Mouse (Mus musculus) forebrain, embryonic 15.5 days (tissue): ENCODE data around the gene Ankrd22. TPM values are rescaled to one million over a fixed set of nuclear protein-coding genes. Genes with fewer than 3 reads are reported as not detected.

ENCODE experiments used
- ATAC-seq: fragments of 200-750 bp; cut with Nextera tagmentation; replicated peaks from 2 replicates; pipeline ENCODE4 v1.8.0; 2017; ENCODE audit warnings: mild to moderate bottlenecking, moderate TSS enrichment, moderate library complexity
- H3K27ac ChIP-seq: fragments of 300-500 bp; sonication (generic); replicated peaks from 2 replicates; pipeline ENCODE4 v1.5.1; 2015; ENCODE audit warnings: mild to moderate bottlenecking, inconsistent platforms
- H3K27me3 ChIP-seq: fragments of 300-500 bp; sonication (generic); 2 replicates; pipeline ENCODE4 v1.6.1; 2015; ENCODE audit warnings: inconsistent platforms
- H3K36me3 ChIP-seq: fragments of 300-500 bp; sonication (generic); 2 replicates; pipeline ENCODE4 v1.6.1; 2015; ENCODE audit warnings: mild to moderate bottlenecking, inconsistent platforms
- H3K4me1 ChIP-seq: fragments of 300-500 bp; sonication (generic); 2 replicates; pipeline ENCODE4 v1.6.1; 2015; ENCODE audit warnings: inconsistent platforms
- H3K4me2 ChIP-seq: fragments of 300-500 bp; sonication (generic); replicated peaks from 2 replicates; pipeline ENCODE4 v1.6.1; 2015; ENCODE audit warnings: mild to moderate bottlenecking, inconsistent platforms
- H3K4me3 ChIP-seq: fragments of 300-500 bp; sonication (generic); 2 replicates; pipeline ENCODE4 v1.5.1; 2015; ENCODE audit warnings: mild to moderate bottlenecking, inconsistent platforms
- H3K9ac ChIP-seq: fragments of 300-500 bp; sonication (generic); replicated peaks from 2 replicates; pipeline ENCODE4 v1.6.1; 2015; ENCODE audit warnings: mild to moderate bottlenecking, inconsistent platforms
- H3K9me3 ChIP-seq: fragments of 300-500 bp; sonication (generic); 2 replicates; pipeline ENCODE4 v1.6.1; 2016; ENCODE audit warnings: inconsistent platforms
- WGBS: fragments of 180-500 bp; shearing (Covaris S2); methylation state at CpG from one replicate; pipeline ENCODE4 v1.1.7; 2015; ENCODE audit warnings: mixed read lengths; 5-methylcytosine and 5-hydroxymethylcytosine counted together
- polyA plus RNA-seq: library from polyadenylated mRNA; unstranded; fragments of >200 nt; fragmentation: Nextera tagmentation; extraction: Ambion mirVana; gene quantifications from 2 replicates; pipeline ENCODE4 v1.2.1, GENCODE M21; 2015

The Ankrd22 gene
- polyA plus RNA-seq, 1 experiment from 2014 or later, result not detected

DNA sequence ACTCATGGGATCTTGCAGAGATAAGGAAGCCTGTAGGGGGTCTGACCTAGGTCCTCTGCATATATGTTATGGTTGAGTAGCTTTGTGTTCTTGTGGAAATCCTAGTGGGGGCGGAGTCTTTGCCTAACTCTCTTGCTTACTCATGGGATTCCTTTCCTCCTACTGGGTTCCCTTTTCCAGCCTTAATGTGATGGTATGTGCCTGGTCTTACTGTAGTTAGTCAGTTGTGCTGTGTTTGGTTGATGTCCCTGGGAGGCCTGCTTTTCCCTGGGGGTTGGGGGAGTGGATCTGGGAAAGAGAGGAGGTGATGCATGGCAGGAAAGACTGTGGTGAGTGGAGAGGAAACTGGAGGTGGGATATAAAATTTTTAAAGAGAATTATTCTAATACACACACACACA is 32.2 kb upstream of the Ankrd22 start:
- H3K27me3 ChIP-seq, result no peaks in the 10 kb centered on the region
- H3K27ac ChIP-seq, result no peak overlapping the region
- no peak overlapping the region for H3K4me3 ChIP-seq
- no peak overlapping the region for H3K4me2 ChIP-seq
- no peak for ATAC-seq
- 94% methylated on average over 1 of the region's 1 CpGs for WGBS
- no peaks in the 10 kb centered on the region for H3K9me3 ChIP-seq
- no peaks in the 10 kb centered on the region for H3K36me3 ChIP-seq
- no peaks in the 10 kb centered on the region for H3K4me1 ChIP-seq
- no peak overlapping the region for H3K9ac ChIP-seq

DNA sequence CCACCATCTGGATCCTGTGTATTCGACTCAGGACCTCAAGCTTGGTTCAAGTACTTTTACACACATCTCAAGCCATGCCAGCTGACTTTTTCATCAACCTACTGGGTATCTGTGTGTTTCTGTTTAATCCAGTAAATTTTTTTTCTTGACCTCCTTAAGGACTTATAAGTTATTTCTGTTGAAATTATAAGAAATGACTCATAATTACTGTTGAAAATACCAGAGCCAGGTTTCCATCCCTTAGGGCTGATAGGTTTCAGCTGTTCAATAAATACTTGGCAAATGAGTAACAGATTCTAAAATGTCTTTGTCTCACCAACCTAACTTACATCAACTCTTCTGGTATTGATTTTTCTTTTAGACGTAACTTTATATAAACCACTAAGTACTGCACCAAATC is 29.2 kb upstream of the Ankrd22 start:
- Histone ChIP-seq H3K4me1 (peaks cover 8% of the 10 kb centered on the region; the same call in 1 of the 2 replicates), H3K9me3 (no peaks in the 10 kb centered on the region), H3K36me3 (no peaks in the 10 kb centered on the region), H3K27me3 (no peaks in the 10 kb centered on the region), H3K4me3 (no peak overlapping the region), H3K27ac (no peak overlapping the region), H3K4me2 (no peak overlapping the region), H3K9ac (no peak overlapping the region)
- no peak for ATAC-seq
- 77% methylated on average over 2 of the region's 2 CpGs for WGBS

DNA sequence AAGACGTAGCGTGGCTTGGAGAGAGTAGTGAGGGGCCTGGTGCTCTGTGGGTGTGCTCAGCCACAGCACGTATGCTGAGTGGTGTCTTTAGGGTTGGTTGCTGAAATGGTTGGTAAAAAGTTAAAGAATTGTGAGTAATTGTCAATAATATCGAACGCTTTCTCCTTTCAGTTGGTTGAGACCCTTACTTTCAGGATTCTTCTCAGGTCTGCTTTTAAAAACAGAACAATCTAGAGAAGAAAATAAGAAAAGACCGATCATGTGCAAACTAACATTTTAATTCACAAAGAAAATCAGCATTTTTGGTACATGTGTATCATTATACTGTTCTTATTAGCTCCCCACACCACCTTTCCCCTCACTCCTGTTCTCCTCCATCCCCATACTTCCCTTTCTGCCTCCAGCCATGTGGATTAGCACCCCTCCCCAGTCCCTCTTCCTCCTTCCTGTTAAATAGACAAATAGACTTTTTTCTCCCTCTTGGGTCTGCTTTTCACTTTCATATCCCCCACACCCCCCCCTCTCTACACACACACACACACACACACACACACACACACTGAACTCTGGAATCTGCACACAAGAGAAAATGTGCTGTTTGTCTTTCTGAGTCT is 28.4 kb upstream of the Ankrd22 start:
- Histone ChIP-seq H3K9me3 (no peaks in the 10 kb centered on the region), H3K27ac (no peak overlapping the region), H3K27me3 (no peaks in the 10 kb centered on the region), H3K4me3 (no peak overlapping the region), H3K36me3 (no peaks in the 10 kb centered on the region), H3K4me2 (0 out of 2 replicates have a peak overlapping the region, but pooled peaks have one; percentile 89), H3K4me1 (peaks cover 8% of the 10 kb centered on the region; the same call in 1 of the 2 replicates), H3K9ac (no peak overlapping the region)
- WGBS, result 87% methylated on average over 6 of the region's 6 CpGs
- no peak for ATAC-seq

- Histone ChIP-seq H3K4me2 (peak overlapping the region; percentile 89; the same call in 1 of the 2 replicates), H3K27me3 (no peaks in the 10 kb centered on the region), H3K27ac (no peak overlapping the region), H3K4me3 (peak overlapping the region; percentile 75), H3K36me3 (no peaks in the 10 kb centered on the region), H3K4me1 (peaks cover 8% of the 10 kb centered on the region; the same call in 1 of the 2 replicates), H3K9ac (no peak overlapping the region), H3K9me3 (no peaks in the 10 kb centered on the region)
- ATAC-seq, result no peak
- 65% methylated on average over 9 of the region's 9 CpGs for WGBS
Measured at GRCm38 (mm10) chr19:34193683-34194082, 27.8 kb upstream of the Ankrd22 start.

DNA sequence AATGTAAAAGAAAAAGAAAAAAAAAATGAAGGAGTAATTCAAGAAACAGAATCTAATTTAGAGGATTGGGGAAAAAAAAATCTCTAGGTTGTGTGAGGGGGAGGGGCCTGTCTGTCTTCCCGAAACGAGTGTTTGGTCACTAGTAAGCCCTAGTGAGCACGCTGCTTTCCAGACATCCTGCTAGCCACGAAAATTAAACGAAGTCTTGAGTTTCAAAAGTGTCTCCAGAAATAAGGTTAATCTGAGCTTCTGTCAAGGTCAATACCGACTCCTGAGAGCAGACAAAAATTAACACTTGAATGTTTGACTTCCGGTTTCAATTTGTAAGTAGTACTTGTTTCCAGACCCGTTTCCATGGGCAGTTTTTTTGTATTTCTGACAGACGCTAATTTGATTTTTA is 27.3 kb upstream of the Ankrd22 start:
- Histone ChIP-seq H3K9ac (peak overlapping the region; percentile 65; the same call in 1 of the 2 replicates), H3K36me3 (no peaks in the 10 kb centered on the region), H3K4me2 (peak overlapping the region; percentile 89), H3K9me3 (no peaks in the 10 kb centered on the region), H3K4me1 (peaks cover 8% of the 10 kb centered on the region; the same call in 1 of the 2 replicates), H3K4me3 (peak overlapping the region; percentile 75), H3K27me3 (no peaks in the 10 kb centered on the region), H3K27ac (no peak overlapping the region)
- no peak for ATAC-seq
- 10% methylated on average over 9 of the region's 9 CpGs for WGBS

- under 1% methylated on average over 62 of the region's 62 CpGs for WGBS
- Histone ChIP-seq H3K27ac (peak within 1 kb of the TSS; percentile 47; the same call in 1 of the 2 replicates), H3K9me3 (no peaks in the 10 kb centered on the region), H3K4me3 (peak within 1 kb of the TSS; percentile 75), H3K4me2 (peak within 1 kb of the TSS; percentile 89), H3K36me3 (no peaks in the 10 kb centered on the region), H3K27me3 (no peaks in the 10 kb centered on the region), H3K9ac (peak within 1 kb of the TSS; percentile 65), H3K4me1 (peaks cover 8% of the 10 kb centered on the region; the same call in 1 of the 2 replicates)
- peak; percentile 89 for ATAC-seq
Measured at GRCm38 (mm10) chr19:34192008-34192963, 26.4 kb upstream of the Ankrd22 start, which contains the start of gene Stambpl1. Gene Stambpl1, plus strand, starts transcription at chr19:34192229.

- ATAC-seq, result peak; percentile 58
- peak overlapping the region; percentile 47; the same call in 1 of the 2 replicates for H3K27ac ChIP-seq
- 21% methylated on average over 10 of the region's 10 CpGs for WGBS
- H3K9ac ChIP-seq, result peak overlapping the region; percentile 65
- H3K4me2 ChIP-seq, result peak overlapping the region; percentile 89
- peaks cover 8% of the 10 kb centered on the region; the same call in 1 of the 2 replicates for H3K4me1 ChIP-seq
- H3K4me3 ChIP-seq, result peak overlapping the region; percentile 75
- H3K27me3 ChIP-seq, result no peaks in the 10 kb centered on the region
- H3K9me3 ChIP-seq, result no peaks in the 10 kb centered on the region
- H3K36me3 ChIP-seq, result no peaks in the 10 kb centered on the region
Measured at GRCm38 (mm10) chr19:34191645-34192007, 25.8 kb upstream of the Ankrd22 start.

DNA sequence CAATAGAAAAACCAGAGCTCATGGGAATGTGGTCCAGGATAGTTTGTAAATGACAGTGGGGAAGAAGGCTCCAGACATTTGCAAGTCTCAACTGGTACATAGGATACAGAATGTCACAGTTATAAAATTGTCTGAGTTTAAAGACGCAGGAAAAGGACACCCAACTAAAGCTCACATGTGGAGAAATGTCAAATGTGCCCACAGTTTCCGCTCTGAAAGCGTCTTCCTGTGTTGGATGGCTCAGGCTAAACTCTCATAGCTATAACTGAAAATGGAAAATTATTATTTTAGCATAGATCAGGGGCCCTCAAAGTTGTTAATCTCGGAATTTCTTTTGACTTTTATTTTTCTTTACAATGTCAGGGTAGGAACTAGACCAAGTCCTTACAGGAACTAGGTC is 21.0 kb upstream of the Ankrd22 start:
- no peaks in the 10 kb centered on the region for H3K9me3 ChIP-seq
- no peaks in the 10 kb centered on the region for H3K36me3 ChIP-seq
- no peak overlapping the region for H3K4me2 ChIP-seq
- WGBS, result 92% methylated on average over 4 of the region's 4 CpGs
- H3K4me3 ChIP-seq, result no peak overlapping the region
- H3K4me1 ChIP-seq, result peaks cover 4% of the 10 kb centered on the region; the same call in 1 of the 2 replicates
- no peak for ATAC-seq
- no peaks in the 10 kb centered on the region for H3K27me3 ChIP-seq
- no peak overlapping the region for H3K9ac ChIP-seq
- no peak overlapping the region for H3K27ac ChIP-seq

- Histone ChIP-seq H3K4me2 (no peak overlapping the region), H3K4me1 (no peaks in the 10 kb centered on the region), H3K27me3 (no peaks in the 10 kb centered on the region), H3K9me3 (no peaks in the 10 kb centered on the region), H3K27ac (no peak overlapping the region), H3K4me3 (no peak overlapping the region), H3K36me3 (no peaks in the 10 kb centered on the region), H3K9ac (no peak overlapping the region)
- WGBS, result 42% methylated on average over 5 of the region's 5 CpGs
- peak; percentile 51 for ATAC-seq
Measured at GRCm38 (mm10) chr19:34182490-34182889, 16.6 kb upstream of the Ankrd22 start.

GRCm38 (mm10) chr19:34181234-34181633 is 15.4 kb upstream of the Ankrd22 start:
- Histone ChIP-seq H3K4me3 (no peak overlapping the region), H3K9ac (no peak overlapping the region), H3K27ac (no peak overlapping the region), H3K4me1 (no peaks in the 10 kb centered on the region), H3K9me3 (no peaks in the 10 kb centered on the region), H3K4me2 (no peak overlapping the region), H3K36me3 (no peaks in the 10 kb centered on the region), H3K27me3 (no peaks in the 10 kb centered on the region)
- ATAC-seq, result no peak
- WGBS, result 85% methylated on average over 3 of the region's 3 CpGs

GRCm38 (mm10) chr19:34180316-34180715 is 14.5 kb upstream of the Ankrd22 start:
- no peak overlapping the region for H3K4me3 ChIP-seq
- H3K4me2 ChIP-seq, result no peak overlapping the region
- H3K9me3 ChIP-seq, result no peaks in the 10 kb centered on the region
- no peak for ATAC-seq
- H3K27ac ChIP-seq, result no peak overlapping the region
- no peak overlapping the region for H3K9ac ChIP-seq
- no peaks in the 10 kb centered on the region for H3K36me3 ChIP-seq
- H3K4me1 ChIP-seq, result no peaks in the 10 kb centered on the region
- no peaks in the 10 kb centered on the region for H3K27me3 ChIP-seq
- 92% methylated on average over 2 of the region's 2 CpGs for WGBS

- Histone ChIP-seq H3K9ac (no peak overlapping the region), H3K4me3 (no peak overlapping the region), H3K9me3 (no peaks in the 10 kb centered on the region), H3K4me2 (no peak overlapping the region), H3K27me3 (no peaks in the 10 kb centered on the region), H3K27ac (no peak overlapping the region), H3K36me3 (no peaks in the 10 kb centered on the region), H3K4me1 (no peaks in the 10 kb centered on the region)
- ATAC-seq, result no peak
- WGBS, result 92% methylated on average over 4 of the region's 4 CpGs
Measured at GRCm38 (mm10) chr19:34179136-34179535, 13.3 kb upstream of the Ankrd22 start.
